Mouse (Mus musculus) right cerebral cortex, postnatal 10 days (tissue): ENCODE results near the gene Bhmt2.

Experiments used
- DNase-seq, 2 experiments: peaks; one replicate each; pipeline ENCODE4 v3.0.0; 2021; ENCODE audit warnings: low spot score in 2 of 2

The Bhmt2 gene

GRCm38 (mm10) chr13:93639636-93640035 lies 34.5 kb downstream of the Bhmt2 start:
- no peak for DNase-seq

- no peak for DNase-seq
Measured at GRCm38 (mm10) chr13:93637282-93638245, 36.5 kb downstream of the Bhmt2 start, which contains the start of gene Bhmt. Gene Bhmt (minus strand): TSS chr13:93637961.

GRCm38 (mm10) chr13:93636561-93636960 lies 37.5 kb downstream of the Bhmt2 start:
- no peak for DNase-seq

- no peak for DNase-seq
Measured at GRCm38 (mm10) chr13:93632927-93633326, 41.2 kb downstream of the Bhmt2 start.

GRCm38 (mm10) chr13:93630941-93631705 lies 43.0 kb downstream of the Bhmt2 start:
- DNase-seq = no peak

- no peak for DNase-seq
Measured at GRCm38 (mm10) chr13:93628861-93629260, 45.2 kb downstream of the Bhmt2 start.

GRCm38 (mm10) chr13:93614361-93614948 lies 59.6 kb downstream of the Bhmt2 start:
- DNase-seq = no peak

GRCm38 (mm10) chr13:93613771-93614170 lies 60.3 kb downstream of the Bhmt2 start:
- DNase-seq = no peak

- peak; percentile 82 to 87 for DNase-seq
Measured at GRCm38 (mm10) chr13:93612660-93613607, 61.2 kb downstream of the Bhmt2 start.

- DNase-seq = no peak
Measured at GRCm38 (mm10) chr13:93608476-93608875, 65.6 kb downstream of the Bhmt2 start.

GRCm38 (mm10) chr13:93607701-93608100 lies 66.4 kb downstream of the Bhmt2 start:
- no peak for DNase-seq

- peak in 1 of 2 experiments; percentile 36 for DNase-seq
Measured at GRCm38 (mm10) chr13:93606868-93607578, 67.1 kb downstream of the Bhmt2 start.
